Mouse (Mus musculus): ENCODE measurements around the gene 4933436I01Rik.

4933436I01Rik gene

GRCm38 (mm10) chrX:67921350-67921749, at the start of gene 4933436I01Rik:
Gene 4933436I01Rik, minus strand, starts transcription at chrX:67921450.
- DNase-seq (ENCODE audit: low spot score): no peak

GRCm38 (mm10) chrX:67924769-67925470, 3.7 kb upstream of the 4933436I01Rik start:
- no peak for DNase-seq (ENCODE audit: low spot score)

DNA sequence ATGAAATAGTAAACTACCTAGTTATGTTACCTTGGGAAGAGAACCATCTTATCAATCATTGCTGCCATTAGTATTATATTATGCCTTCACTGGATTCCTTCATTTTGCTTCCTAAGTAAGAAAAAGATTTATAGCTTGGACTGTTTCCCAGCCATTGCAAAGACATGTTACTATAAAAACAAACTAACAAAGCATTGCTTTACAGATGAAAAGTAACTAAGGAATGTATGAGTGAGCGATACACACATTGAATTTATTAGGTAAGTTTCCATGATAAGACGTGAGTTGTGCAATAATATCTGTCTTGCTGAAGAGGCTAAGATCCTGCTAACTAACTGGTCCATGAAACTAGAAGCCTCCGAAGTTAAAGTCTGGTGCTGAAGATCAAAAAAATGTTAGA, 37.8 kb downstream of the 4933436I01Rik start:
- no peak for DNase-seq (ENCODE audit: low spot score)
